Mouse (Mus musculus): ENCODE results near the gene Rnase2b.
"Not testable (repeated sequence)": the region's sequence is repeated elsewhere in the genome, so short reads cannot be mapped to it uniquely, and the experiment has no call there.

Gene Rnase2b

DNA sequence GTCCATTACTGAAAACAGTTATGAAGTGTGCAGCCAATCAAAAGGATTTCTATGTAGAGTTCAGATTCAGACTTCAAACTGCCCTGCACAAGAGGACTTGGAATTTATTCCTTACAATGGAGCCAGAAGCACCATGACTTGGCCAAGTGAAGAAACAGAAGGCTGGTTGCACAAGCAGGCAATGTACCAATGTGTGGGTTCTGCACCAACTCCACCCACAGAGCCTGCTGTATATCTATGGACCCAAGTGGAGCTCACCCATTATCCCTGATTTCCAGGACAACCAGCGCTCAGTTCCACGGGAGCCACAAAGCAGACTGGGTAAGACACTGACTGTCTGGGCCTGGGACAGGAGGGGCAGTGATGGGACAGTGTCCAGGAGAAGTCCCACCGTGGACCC is at the start of gene Rnase2b:
TSS of gene Rnase2b (plus strand) at position 285 of the 400 bp plus-strand sequence.
- not testable (repeated sequence) for DNase-seq (ENCODE audit: low spot score in 2 of 2)

- DNase-seq (ENCODE audit: low spot score in 2 of 2): no peak
Measured at GRCm38 (mm10) chr14:51113476-51113875, 48.6 kb upstream of the Rnase2b start.

- no peak for DNase-seq (ENCODE audit: low spot score in 2 of 2)
Measured at GRCm38 (mm10) chr14:51113916-51114560, 48.0 kb upstream of the Rnase2b start, which contains the start of gene Eddm3b. Eddm3b (plus strand) TSS chr14:51114426.

GRCm38 (mm10) chr14:51125684-51126083 is 36.4 kb upstream of the Rnase2b start:
- no peak for DNase-seq (ENCODE audit: low spot score in 2 of 2)

GRCm38 (mm10) chr14:51127648-51128258 is 34.3 kb upstream of the Rnase2b start:
- DNase-seq (ENCODE audit: low spot score in 2 of 2): peak; percentile 81 to 87

DNA sequence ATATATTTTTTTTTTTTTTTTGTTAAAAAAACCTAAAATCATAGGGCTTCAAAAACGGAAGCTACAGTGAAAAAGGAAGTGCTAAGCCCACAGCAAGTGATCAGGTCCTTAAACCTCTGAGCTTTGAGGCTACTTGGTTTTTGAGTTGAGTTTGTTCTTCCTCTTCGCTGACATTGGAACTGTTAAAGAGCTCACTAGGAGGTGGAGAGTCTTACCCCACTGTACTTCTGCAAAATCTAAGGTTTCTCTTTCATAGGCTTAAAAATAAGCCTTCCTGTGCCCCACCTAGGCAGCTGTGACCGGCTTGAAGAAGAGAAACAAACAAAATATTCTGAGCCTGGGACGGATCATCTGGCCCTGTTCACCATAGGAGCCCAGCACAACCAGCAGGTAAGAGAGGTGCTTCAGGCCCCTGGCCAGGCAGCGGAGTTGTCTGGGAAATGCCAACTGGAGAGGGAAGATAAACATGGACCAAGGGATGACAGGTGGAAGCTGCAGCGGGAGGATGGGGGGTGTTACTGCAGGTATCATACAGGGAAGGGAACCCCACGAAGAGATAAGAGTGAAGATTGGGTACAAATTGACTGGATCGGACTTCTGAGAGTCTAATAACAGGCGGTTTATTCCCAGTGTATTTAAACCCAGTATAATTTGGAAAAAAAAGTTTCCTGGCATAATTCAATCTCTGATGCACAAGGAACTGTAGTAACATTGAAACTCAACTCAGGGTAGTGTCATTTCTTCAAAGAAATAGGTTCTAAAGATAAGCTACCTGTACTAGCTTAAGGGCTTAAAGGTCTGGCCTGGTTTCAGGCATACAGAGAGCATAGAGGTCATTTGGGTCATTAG is 33.1 kb upstream of the Rnase2b start:
- DNase-seq (ENCODE audit: low spot score in 2 of 2): peak; percentile 77 to 82

GRCm38 (mm10) chr14:51129624-51129975 is 32.5 kb upstream of the Rnase2b start:
- no peak for DNase-seq (ENCODE audit: low spot score in 2 of 2)

GRCm38 (mm10) chr14:51130315-51130940 is 31.6 kb upstream of the Rnase2b start:
- DNase-seq (ENCODE audit: low spot score in 2 of 2): peak; percentile 40 to 65

GRCm38 (mm10) chr14:51131086-51131815 is 30.8 kb upstream of the Rnase2b start:
- DNase-seq (ENCODE audit: low spot score in 2 of 2): no peak

DNA sequence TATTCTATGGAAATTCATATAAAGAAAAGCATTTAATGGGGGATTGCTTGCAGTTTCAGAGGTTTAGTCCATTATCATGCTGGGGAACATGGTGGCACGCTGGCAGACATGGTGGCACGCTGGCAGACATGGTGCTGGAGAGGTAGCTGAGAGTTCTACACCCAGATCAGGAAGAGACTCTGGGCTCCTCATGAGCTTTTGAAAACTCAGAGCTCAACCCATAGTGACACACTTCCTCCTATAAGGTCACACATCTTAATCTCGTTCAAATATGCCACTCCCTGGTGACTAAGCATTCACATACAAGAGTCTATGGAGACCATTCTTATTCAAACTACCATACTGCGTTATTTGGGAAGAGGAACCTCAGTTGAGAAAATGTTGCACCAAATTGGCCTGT is 29.7 kb upstream of the Rnase2b start:
- peak; percentile 25 to 57 for DNase-seq (ENCODE audit: low spot score in 2 of 2)

- no peak for DNase-seq (ENCODE audit: low spot score in 2 of 2)
Measured at GRCm38 (mm10) chr14:51140342-51140741, 21.7 kb upstream of the Rnase2b start.

GRCm38 (mm10) chr14:51142119-51142518 is 19.9 kb upstream of the Rnase2b start:
- DNase-seq (ENCODE audit: low spot score in 2 of 2): no peak

DNA sequence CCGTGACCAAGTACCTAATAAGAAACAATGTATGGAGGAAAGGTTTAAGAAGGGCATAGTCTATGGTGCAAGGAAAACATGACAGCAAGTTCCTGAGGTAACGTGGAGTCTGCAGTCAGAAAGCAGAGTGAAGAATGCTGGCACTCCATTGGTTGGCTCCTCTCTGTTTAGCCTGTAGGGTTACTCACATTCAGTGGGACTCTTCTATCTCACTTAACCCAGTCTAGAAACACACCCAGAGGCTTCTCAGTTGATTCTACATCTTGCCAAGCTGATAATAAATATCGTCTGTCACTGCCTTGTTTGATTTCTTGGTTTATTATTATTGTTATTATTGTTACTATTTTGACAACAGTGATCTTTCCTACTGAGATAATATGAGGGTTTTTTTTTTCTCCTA is 19.5 kb upstream of the Rnase2b start:
- DNase-seq (ENCODE audit: low spot score in 2 of 2): peak in 1 of 2 experiments; percentile 27

- no peak for DNase-seq (ENCODE audit: low spot score in 2 of 2)
Measured at GRCm38 (mm10) chr14:51143287-51143686, 18.8 kb upstream of the Rnase2b start.

DNA sequence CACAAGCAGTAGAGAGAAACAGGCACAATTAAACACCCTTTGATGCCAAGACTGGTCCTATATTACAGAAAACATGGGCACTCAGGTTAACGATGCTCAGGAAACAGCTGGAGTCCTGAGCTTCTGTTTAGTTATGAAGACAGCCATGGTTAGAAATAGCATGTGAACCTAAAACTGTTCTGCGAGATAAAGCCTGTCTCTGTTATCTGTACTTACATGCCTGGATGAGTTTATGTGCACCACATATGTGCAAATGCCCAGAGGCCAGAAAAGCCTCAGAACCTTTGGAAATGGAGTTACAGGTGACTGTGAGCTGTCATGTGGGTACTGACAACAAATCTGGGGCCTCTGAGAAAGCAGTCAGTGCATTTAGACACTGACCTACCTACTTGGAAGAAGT is 18.1 kb upstream of the Rnase2b start:
- DNase-seq (ENCODE audit: low spot score in 2 of 2): peak in 1 of 2 experiments; percentile 39

- DNase-seq (ENCODE audit: low spot score in 2 of 2): no peak
Measured at GRCm38 (mm10) chr14:51144451-51144850, 17.6 kb upstream of the Rnase2b start.

- DNase-seq (ENCODE audit: low spot score in 2 of 2): no peak
Measured at GRCm38 (mm10) chr14:51145521-51145920, 16.5 kb upstream of the Rnase2b start.

DNA sequence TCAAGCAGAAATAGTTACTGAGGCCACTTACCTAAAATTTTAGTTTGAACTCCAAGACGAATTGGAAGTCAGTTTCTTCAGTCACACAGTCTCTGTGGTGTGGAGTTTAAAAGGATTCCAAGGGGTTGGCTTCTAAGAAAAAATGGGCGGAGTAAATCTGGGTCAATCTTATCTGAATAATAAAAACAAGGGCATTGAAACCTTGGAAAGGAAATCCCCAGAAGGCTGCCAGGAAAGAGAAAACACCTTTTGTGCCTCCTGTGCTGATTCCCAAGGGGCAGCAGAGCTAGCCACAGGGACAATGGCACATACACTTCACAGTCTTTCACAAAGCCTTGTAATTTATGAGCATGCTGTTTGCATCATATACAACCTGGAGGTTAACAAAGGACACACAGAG is 15.4 kb upstream of the Rnase2b start, which contains the start of gene Rnase1:
TSS of gene Rnase1 (minus strand) at position 101 of the 400 bp plus-strand sequence.
- DNase-seq (ENCODE audit: low spot score in 2 of 2): no peak

DNA sequence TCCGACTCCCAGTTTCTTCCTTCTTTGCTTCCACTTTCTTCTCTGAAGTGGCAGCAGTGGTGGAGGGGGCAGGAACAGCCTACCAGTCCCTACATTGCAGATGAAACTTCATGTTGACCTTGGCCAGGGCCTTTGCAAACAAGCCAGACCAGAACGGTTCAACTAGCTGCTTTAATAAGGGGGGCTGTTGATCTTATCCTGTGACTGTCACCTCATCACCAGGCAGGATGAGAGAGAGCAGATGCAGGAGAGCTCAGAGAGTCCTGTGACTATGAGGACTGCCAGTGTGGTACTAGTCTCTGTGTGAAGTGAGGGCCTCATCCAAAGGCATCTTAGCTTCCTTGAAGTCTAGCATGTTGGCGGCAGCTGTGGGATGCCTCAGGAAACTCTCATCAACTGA is 14.1 kb upstream of the Rnase2b start:
- DNase-seq (ENCODE audit: low spot score in 2 of 2): no peak

DNA sequence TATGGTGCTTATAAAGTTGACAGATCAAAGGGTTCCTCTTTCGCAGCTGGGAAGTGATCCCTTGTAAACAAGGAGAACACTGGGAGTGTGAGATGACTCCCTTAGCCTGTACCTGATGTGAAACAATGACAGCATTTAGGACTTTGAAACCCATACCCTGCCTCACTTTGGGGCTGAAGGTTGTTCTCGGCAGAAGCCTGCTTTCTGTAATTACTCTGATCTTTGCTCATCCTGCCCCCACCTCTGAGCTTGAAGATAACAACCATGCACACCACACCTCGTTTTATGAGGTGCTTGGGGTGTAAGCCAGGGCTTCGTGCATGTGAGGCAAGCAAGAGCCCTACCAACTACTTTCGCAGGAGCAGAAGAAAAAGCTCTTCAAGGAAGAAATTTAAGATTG is 12.9 kb upstream of the Rnase2b start:
- no peak for DNase-seq (ENCODE audit: low spot score in 2 of 2)

- DNase-seq (ENCODE audit: low spot score in 2 of 2): no peak
Measured at GRCm38 (mm10) chr14:51150206-51150831, 11.7 kb upstream of the Rnase2b start.
